Mouse (Mus musculus) adrenal gland, adult 2 months (tissue): ENCODE measurements around the gene Tedc2. TPM values are rescaled to one million over a fixed set of nuclear protein-coding genes. Genes with fewer than 3 reads are reported as not detected.

Source experiments
- DNase-seq: peaks from one replicate; pipeline ENCODE4 v3.0.0; 2021
- long read RNA-seq: library from polyadenylated mRNA; stranded (forward); transcript quantifications from one replicate; pipeline ENCODE4 v2.0.0, GENCODE M21; 2021
- polyA plus RNA-seq: library from polyadenylated mRNA; depleted of rRNA; stranded (reverse); fragments of >200 nt; gene quantifications from 2 replicates; pipeline ENCODE4 v1.2.3, GENCODE M21; 2012; rRNA removed
- total RNA-seq, 2 experiments: library from RNA; stranded (reverse); gene quantifications; 2 replicates each; pipeline ENCODE4 v1.2.3; 2021

The Tedc2 gene
- total RNA-seq (1 to 10 TPM; 7.0 to 7.6 TPM), polyA plus RNA-seq (7.5 and 7.8 TPM in 2 replicates)
- long read RNA-seq, partial matches to known transcripts, result 1 of 5 reads
- long read RNA-seq, other reads (novel, unspliced or antisense), result 1 of 5 reads

DNA sequence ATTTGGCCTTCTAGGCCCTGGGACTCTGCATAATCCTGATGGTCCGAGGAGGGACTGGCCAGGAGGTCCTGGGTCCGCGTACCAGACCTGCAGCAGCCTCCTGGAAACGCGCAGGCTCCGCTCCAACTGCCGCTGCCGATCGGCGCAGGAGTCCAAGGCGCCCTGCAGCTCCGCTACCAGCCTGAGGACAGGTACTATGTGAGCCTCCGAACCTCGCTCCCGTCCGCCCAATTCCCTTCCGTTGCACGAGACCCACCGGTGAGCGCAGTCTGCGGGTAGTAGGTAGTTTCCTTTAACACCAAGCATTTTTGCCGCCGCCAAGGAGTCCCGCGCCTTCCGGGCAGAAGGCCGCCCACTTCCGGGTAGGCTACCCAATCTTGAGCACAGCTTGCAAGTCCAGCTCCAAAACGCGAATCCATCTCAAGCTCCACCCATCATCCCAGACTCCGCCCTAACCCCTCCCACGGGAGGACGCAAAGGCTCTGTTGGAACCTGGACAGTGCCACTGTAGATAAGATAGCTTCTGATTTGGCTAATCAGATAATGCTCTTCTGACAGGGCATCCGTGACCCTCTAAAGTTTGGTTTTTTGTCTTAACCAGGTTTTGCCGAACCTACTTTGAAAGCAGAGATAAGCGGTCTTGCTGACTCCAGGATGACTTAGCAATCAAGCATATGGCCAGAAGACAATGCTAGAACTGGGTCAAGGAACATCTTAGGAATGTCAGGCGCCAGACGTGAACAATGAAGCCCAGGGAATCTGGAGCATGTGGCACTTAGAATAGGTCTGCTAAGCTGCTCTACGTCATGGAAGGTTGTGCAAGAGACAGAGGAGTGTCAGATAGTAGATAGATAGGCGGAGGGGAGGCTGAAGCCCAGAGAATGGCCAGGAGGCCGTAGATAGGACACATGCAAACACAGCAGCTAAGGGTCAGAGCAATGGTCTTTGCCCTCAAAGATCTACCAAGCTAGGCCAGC lies at the start of gene Tedc2:
Gene Tedc2 (minus strand): TSS at position 417 of the 977 bp plus-strand sequence.
- DNase-seq, result peak; percentile 98

DNA sequence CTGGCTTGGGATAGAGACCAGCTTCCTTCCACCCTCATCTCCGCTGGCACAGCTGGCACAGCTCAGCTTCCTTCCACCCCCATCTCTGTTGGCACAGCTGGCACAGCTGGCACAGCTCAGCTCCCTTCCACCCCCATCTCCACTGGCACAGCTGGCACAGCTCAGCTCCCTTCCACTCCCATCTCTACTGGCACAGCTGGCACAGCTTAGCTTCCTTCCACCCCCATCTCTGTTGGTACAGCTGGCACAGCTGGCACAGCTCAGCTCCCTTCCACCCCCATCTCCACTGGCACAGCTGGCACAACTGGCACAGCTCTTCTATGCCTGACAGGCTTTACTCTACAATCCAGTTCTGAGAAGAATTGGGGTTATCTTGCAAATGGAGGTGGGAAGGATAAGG lies 46.5 kb upstream of the Tedc2 start:
- no peak for DNase-seq

DNA sequence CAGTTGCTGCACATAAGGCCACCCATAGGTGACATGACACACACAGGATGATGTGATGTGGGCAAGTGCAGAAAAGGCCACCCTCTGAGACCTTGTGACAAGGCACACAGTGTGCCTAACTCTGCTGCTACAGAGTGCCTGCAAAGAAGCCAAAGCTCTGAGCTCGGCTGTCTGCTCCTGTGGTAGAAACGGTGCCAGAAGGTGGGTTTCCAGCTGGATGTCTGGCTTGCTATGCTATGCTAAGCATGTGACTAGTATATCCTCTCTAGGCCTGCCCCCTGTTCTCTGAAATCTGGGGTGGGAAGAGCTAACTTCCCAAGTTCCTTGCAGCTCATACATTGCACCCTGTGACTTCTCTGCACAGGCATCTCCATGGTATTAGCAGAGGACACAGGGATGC lies 44.1 kb upstream of the Tedc2 start:
- no peak for DNase-seq

DNA sequence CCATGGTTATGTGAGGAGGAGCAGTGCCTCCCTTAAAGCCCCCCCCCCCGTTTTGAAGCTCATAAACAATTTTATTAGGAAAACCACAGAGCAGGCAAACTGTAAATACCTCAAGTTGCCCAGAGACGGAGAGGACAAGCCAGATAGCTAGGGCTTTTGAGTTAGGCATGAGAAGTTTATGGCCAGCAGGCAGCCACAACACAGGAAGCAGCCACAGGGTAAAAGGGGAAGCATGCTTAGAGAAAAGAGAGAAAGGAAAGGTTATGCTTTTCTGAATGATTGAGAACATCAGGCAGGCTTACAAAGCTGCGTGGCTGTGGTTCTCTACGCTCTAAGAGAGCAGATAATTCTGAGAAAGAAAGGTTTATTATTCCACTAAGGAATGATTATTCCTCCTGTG lies 39.9 kb upstream of the Tedc2 start:
- no peak for DNase-seq

DNA sequence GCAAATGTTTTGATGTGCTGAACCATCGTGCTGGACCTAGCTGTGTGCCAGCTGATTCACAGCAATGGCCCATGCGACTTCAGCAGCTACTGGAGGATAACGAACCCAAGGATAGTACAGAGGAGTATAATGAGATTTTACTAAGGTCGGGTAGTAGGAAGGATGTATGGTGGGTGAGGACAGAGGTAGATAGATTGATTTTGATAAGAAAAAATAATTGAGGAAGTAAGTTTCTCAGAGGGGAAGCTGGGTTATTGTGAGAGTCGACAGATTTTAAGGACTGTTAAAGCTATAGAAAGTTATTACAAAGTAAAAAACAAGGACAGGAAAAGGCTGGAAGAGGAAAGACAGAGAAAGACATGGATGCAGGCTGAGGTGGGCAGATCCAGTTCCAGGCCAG lies 39.1 kb upstream of the Tedc2 start:
- DNase-seq, result no peak

DNA sequence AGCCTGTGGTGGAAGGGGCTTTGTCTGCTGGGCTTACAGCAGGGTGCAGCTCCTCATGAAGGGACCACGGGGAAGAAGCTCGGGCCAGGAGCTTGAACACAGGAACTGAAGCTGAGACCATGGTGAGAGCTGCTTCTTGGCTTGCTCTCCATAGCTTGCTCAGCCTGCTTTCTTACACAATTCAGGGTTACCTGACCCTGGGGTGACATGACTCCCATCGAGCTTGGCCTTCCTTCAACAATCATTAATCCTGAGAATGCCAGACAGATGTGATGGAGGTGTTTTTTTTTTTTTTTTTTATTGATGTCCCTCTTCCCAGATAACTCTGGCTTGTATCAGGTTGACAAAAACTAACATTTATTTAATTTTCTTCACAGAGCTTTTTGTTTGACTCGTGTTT lies 38.3 kb upstream of the Tedc2 start:
- DNase-seq, result peak; percentile 69

DNA sequence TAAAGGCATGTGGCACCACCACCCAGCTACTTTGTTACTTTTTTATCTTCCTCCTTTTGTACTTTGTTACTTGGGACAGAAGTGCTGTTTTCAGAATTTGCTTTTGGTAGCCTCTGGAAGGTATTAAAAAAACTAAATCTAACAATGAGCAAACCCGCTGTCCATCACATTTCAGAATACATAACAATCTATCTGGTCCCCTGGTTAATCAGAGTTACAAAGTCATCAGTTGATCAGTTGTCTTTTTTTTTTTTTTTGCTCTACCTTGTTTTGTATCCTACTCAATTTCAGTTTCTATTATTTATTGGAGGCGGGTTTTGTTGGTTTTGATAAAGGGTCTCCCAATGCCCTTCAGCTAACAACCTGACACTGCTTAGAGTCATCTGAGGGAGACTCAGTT lies 31.7 kb upstream of the Tedc2 start:
- no peak for DNase-seq

DNA sequence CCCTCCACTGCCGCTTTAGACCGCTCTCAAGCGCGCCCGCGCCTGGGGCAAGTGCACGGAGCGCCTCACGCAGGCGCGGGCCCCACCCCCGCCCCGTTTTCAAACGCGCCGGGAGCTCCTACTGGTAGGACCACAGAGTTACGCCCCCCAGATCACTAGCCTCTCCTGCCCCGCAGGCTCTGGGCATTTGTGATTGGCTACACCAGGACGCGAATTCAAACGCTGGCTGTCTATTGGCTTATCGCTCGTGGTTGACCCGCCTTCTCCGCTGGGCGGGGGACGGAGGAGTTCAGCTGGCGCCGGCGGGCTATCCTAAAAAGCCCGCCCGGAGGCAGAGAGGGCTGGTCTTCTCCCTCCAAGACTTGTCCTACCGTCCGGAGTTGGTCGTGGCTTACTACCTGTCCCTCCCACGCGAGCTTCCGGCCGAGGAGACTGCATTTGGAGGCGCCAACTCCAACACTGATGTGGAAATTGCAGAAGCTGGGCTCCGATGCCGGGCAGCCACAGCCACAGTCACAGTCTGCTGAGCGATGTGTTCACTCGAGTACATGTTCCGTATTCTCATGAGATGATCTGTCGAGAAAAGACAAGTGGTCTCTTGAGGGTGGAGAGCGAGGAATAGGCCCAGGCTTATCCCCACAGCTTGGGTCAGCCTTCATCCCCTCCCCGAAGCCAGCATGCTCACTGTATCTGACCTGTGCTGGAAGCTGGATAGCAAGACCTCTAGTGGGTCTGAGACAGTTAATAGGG lies 30.8 kb upstream of the Tedc2 start, which contains the start of gene Ccnf:
Gene Ccnf (minus strand): TSS at position 165 of the 750 bp plus-strand sequence.
- peak; percentile 98 for DNase-seq

DNA sequence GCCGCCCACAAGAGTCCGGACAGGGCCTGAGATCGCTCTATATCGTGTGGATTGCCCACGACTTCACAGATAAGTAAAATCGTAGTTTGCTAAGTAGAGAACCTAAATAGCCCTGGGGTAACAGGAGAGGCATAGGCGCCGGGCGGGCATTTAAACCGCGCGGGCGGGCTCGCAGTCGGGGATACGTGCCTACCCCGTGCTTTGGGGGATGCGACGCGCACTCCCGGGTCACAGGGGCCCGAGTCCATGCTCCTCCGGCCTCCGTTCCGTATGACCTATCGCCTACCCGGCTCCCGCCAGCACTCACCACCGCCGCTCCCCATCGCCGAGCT lies 30.3 kb upstream of the Tedc2 start:
- no peak for DNase-seq

DNA sequence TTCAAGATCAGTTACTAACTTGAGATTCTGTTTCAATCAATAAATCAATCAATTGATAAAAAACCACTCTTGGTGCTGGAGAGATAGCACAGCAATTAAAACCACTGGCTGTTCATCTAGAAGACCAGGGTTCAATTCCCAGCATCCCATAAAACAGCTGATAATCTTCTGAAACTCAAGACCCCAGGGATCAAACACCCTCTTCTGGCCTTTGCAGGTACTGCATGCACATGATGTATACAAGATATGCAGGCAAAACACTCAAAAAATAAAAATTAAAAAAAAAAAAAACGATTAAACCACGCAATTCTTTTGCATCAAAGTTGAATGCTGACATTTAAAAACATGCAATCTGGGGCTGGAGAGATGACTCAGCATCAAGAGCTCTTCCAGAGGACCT lies 28.0 kb upstream of the Tedc2 start:
- no peak for DNase-seq

DNA sequence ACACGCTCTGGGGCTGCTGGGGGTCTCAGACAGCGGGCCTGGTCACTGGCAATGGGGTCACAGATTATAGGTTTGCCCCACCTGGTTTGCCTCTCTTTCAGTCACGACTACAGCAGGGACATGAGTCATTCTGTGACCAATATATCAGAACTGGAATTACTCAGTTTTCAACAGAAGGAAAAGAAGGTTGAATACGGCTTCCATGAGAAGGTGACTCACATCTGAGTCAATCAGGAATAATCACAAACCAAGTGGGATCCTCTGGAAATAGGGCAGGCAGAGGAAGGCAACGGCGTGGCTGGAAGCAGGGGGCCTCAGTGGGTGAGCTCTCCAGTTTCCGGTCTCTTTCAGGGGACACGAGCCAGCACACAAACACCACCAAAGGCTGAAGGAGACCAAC lies 23.4 kb upstream of the Tedc2 start:
- DNase-seq, result peak; percentile 52

DNA sequence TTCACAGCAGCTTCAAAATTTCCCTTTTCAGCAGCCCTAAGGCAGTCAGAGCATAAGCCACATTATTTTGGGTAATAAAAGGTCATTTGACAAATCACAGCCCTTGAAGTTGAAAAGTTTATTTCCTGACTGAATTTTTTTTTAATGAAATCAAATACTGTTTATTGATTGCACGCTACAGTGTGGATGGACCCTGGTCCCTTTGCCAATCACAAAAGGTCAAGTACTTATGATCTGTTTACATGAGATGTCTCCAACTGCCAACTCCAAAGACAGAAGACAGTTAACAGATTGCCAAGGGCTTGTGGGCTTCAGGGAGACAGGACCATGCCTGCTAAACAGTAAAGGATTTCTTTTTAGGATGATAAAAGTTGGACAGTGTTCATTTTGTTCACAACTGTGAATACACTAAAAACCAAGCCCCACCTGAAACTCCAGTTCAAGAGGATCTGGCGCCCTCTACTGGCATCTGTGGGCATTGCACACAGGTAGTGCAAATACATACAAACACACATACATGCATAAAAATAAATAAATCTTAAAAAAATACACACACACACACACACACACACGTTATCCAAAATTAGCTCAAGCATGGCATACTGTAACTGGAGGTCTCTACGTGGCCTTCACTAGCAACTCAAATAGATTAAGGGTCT lies 22.8 kb upstream of the Tedc2 start:
- peak; percentile 17 for DNase-seq

DNA sequence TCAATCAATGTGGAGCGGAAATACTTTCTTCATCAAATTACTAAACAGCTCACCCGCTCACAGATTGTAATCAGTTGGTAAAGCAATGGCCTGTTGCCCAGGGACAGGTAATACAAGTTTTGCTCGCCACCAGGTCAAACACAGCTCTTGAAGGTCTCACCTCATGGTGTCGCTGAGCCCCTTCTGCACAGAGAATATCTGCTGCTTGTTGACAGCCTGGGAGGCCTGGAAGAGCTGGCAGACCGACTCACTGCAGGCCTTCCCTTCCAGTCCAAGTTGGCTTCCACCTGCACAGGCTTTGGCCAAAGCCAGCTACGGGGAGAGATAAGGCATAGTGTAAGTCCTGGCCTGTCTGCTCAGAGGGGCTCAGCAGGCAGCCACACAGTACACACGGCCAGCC lies 16.3 kb upstream of the Tedc2 start:
- no peak for DNase-seq

DNA sequence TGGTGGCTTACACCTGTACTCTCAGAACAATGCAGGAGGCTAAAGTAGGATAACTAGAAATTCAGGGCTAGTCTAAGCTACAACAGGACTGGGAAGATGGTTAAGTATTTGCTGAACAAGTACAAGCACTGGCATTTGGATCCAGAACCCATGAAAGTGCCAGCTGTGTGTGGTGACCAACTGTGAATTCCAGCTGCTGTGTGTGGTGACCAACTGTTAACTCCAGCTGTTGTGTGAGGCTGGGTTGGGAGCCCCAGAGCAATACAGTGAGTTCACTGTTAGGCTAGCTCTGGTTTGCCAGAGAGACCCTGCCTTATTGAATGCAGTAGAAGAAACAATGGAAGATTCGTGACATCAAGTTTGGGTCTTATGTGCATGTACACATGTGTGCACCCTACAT lies 15.8 kb upstream of the Tedc2 start:
- DNase-seq, result no peak

DNA sequence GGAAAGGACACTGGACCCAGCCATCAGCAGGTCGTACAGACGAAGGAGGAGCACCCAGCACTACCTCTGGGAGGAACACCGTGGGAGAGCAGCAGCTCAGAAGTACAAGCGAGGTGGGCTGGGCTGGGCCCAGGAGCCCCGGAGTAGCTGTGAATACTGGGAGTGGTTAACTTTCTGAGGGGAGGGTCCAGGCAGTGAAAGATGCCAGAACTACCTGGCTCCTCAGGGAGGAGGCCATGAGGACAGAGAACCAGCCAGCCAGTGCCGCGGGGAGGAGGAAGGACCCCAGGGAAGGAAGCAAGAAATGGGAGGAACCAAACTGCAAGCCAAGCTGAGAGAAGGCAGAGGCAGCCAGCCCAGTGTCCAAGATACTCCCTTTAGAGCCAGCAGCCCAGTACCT lies 7.3 kb upstream of the Tedc2 start:
- DNase-seq, result no peak

DNA sequence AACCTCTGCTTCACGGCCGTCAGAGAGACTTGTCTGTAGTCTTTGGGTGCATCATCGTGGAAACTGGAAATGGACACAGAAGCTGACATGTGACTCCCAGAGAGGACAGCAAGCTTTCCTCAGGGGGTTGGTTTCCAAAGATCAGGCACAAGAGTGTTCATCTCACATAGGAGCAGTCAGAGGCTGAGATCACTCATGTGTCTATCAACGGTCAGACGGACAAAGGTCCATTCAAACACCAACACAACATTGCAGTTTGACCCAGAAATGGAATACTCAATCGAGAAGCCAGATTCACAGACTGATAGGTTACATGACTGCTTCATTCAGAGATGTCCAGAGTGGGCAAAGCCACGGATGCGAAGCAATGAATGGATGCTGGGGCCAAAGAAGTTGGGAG lies 6.1 kb upstream of the Tedc2 start:
- no peak for DNase-seq

DNA sequence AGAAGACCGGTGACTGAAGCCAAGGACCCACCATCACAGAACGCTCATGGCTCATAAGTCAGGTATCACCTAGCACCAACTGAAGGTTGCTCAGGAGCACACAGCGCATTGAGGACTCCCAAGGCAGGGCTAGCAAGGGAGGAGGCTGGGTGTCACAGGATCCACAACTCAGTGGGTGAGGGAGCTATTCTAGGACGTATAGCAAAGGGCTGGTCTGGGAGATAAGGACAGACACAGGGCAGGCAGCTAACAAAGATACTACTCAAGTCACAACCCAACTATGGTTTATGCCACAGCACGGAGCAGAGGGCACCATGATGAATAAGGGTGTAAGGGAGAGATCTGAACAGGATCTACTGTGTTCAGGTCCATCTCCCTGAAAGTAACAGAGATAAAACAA lies 5.2 kb upstream of the Tedc2 start:
- no peak for DNase-seq

DNA sequence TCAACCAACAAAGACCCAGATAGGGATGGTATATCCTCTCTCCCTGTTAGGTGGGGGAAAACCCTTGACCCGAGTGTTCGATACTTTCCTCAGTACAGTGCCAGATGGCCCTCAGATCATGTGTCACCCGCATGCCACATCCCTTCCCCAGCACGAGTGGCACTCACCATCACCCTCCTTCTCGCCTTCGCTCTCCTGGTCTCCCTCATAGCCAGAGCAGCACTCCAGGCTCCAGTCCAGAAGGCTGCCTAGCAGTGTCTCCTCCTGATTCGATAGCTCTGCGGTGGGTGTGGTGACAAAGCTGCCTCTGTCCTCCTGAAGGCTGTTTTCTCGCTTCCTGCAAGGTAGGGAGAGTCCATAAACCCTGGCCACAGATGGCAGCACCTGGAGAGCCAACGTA lies 4.1 kb upstream of the Tedc2 start:
- peak; percentile 12 for DNase-seq

DNA sequence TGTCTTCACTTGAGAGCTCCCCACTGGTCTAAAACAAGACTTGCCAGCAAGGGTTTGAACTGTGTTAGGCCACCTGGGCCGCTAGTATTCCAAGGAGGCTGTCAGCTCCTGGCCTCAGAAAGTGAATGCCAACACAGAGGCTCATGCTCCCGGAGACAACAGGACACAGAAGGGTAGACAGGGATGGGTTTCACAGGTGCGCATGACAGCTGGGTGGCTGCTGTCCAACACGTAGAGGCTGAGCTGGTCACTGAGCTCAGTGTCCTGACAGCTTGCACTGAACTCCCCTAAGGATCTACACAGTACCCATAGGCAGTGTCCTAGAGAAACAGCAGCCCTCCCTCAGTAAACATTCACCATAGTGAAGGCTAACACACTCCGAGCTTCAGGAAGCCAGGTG lies 2.9 kb upstream of the Tedc2 start:
- no peak for DNase-seq

DNA sequence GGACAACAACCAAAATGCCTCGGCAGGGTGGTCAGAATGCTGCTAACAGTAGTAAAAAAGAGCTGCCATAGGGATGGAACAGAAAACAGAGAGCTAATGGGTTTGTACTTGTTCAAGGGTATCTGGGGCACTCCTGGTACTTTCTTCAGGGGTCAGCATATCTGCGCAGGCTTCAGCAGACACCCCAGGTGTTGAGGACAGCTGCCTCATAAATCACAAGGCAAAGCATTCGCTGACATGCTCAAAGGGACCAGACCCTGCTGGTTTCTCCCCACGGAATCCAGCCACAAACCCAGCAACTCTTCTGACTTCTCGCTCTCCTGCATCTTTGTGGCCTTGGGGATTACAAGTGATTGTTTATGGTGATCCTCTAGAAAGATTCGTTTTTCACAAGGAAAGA lies 2.0 kb upstream of the Tedc2 start:
- DNase-seq, result no peak

DNA sequence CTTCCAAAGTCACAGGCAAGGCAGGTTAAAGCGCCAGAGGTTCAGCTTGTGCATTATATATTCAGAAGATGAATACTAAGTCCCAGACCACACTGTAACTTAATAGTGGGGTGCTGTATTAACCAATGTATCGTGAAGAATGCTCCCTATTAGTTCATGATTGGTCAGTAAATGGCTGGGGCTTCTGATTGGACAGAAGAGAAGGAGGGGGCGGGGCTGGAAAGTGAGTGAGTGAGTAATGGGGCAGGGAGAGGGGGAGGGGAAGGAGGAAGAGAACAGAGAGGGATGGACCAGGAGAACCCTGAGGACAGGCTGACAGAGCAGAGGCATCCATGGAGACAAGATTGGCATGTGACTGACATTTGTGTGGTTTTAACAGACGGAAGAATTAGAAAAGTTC lies 3.8 kb downstream of the Tedc2 start:
- no peak for DNase-seq

DNA sequence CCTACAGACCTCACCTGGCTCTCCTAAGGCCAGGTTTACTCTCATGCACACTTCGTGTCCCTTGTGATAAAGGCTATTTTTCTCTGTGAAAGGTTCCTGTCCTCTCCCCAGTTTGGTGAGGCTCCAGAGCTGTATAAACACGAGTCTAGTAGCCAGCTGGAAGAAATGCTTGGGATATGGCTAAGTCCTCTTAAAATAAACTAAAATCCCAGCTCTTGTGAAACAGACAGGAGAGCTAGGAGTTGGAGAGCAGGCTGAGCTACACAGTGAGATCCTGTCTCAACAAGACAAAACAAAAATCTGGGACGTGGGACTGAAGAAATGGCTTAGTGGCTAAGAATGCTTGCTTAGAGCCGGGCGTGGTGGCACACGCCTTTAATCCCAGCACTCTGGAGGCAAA lies 7.5 kb downstream of the Tedc2 start:
- no peak for DNase-seq
